Mouse (Mus musculus): Measurements from ENCODE around the gene Orm3.

GRCm38 (mm10) chr4:63346659-63347058, 9.3 kb upstream of the Orm3 start:
- no peak for TF ChIP-seq CTCF (IDR thresholded peaks at IDR 0.05; ENCODE audit: low read depth)
- TF ChIP-seq EP300 (IDR thresholded peaks at IDR 0.05; ENCODE audit: low read depth): no peak

All from liver, postnatal 0 days (tissue).